Mouse (Mus musculus): Measurements from ENCODE around the gene Rarg. TPM values are rescaled to one million over a fixed set of nuclear protein-coding genes. Genes with fewer than 3 reads are reported as not detected.
A peak's percentile ranks its signal among the peaks of the same experiment; 100 is the strongest.

The Rarg gene
- polyA plus RNA-seq (2016; fragmentation: Nextera tagmentation; extraction: Ambion mirVana), result 13.1 and 16.7 TPM in 2 replicates

GRCm38 (mm10) chr15:102257202-102258075 lies at the start of gene Rarg:
TSS of gene Rarg (minus strand) at chr15:102257517.
- Histone ChIP-seq H3K27ac (0 out of 2 replicates have a peak within 1 kb of the TSS, but pooled peaks have one; percentile 47), H3K36me3 (replicated peaks) (no peaks in the 10 kb centered on the region), H3K4me1 (peaks cover 25% of the 10 kb centered on the region)

GRCm38 (mm10) chr15:102302542-102302941 lies 45.2 kb upstream of the Rarg start:
- Histone ChIP-seq H3K27ac (no peak overlapping the region), H3K9ac (no peak overlapping the region), H3K4me2 (no peak overlapping the region), H3K27me3 (no peaks in the 10 kb centered on the region), H3K9me3 (no peaks in the 10 kb centered on the region), H3K4me3 (replicated peaks) (no peak overlapping the region), H3K36me3 (replicated peaks) (peaks cover 87% of the 10 kb centered on the region), H3K4me1 (no peaks in the 10 kb centered on the region)
- 97% methylated on average over 6 of the region's 6 CpGs for WGBS
- no peak for ATAC-seq (ENCODE audit: low FRiP score)

More at GRCm38 (mm10) chr15:102257202-102258075, at the start of gene Rarg:
- peaks cover 65% of the 10 kb centered on the region for H3K27me3 ChIP-seq
- peak within 1 kb of the TSS; percentile 77 for H3K9ac ChIP-seq
- under 1% methylated on average over 41 of the region's 46 CpGs for WGBS
- peak within 1 kb of the TSS; percentile 97 for H3K4me2 ChIP-seq
- peak within 1 kb of the TSS; percentile 57 for H3K4me3 ChIP-seq (replicated peaks)
- no peaks in the 10 kb centered on the region for H3K9me3 ChIP-seq
- ATAC-seq (ENCODE audit: low FRiP score), result peak; percentile 41; the same call in 1 of the 2 replicates

GRCm38 (mm10) chr15:102296368-102297006 lies 39.2 kb upstream of the Rarg start:
- peak overlapping the region; percentile 63 for H3K9ac ChIP-seq
- peaks cover 36% of the 10 kb centered on the region for H3K36me3 ChIP-seq (replicated peaks)
- peaks cover 12% of the 10 kb centered on the region for H3K4me1 ChIP-seq
- H3K27ac ChIP-seq, result no peak overlapping the region
- ATAC-seq (ENCODE audit: low FRiP score), result peak; percentile 70
- 4% methylated on average over 24 of the region's 24 CpGs for WGBS
- no peaks in the 10 kb centered on the region for H3K27me3 ChIP-seq
- H3K4me2 ChIP-seq, result peak overlapping the region; percentile 93
- peak overlapping the region; percentile 68 for H3K4me3 ChIP-seq (replicated peaks)
- no peaks in the 10 kb centered on the region for H3K9me3 ChIP-seq

- Histone ChIP-seq H3K4me3 (replicated peaks) (peak within 1 kb of the TSS; percentile 68), H3K36me3 (replicated peaks) (peaks cover 29% of the 10 kb centered on the region), H3K4me2 (peak within 1 kb of the TSS; percentile 93), H3K9ac (peak within 1 kb of the TSS; percentile 63), H3K27ac (0 out of 2 replicates have a peak within 1 kb of the TSS, but pooled peaks have one; percentile 31), H3K4me1 (peaks cover 12% of the 10 kb centered on the region), H3K27me3 (no peaks in the 10 kb centered on the region), H3K9me3 (no peaks in the 10 kb centered on the region)
- ATAC-seq (ENCODE audit: low FRiP score), result peak; percentile 99
- WGBS, result 7% methylated on average over 25 of the region's 25 CpGs
Measured at GRCm38 (mm10) chr15:102295633-102296367, 38.5 kb upstream of the Rarg start, which contains the start of gene Espl1. TSS of gene Espl1 (plus strand) at chr15:102296266.

- Histone ChIP-seq H3K27ac (no peak overlapping the region), H3K4me2 (no peak overlapping the region), H3K9ac (no peak overlapping the region), H3K27me3 (no peaks in the 10 kb centered on the region), H3K4me3 (replicated peaks) (no peak overlapping the region), H3K4me1 (no peaks in the 10 kb centered on the region), H3K9me3 (no peaks in the 10 kb centered on the region), H3K36me3 (replicated peaks) (0 out of 2 replicates have a peak, but pooled peaks cover 2% of the 10 kb centered on the region)
- no peak for ATAC-seq (ENCODE audit: low FRiP score)
Measured at GRCm38 (mm10) chr15:102287395-102287794, 30.1 kb upstream of the Rarg start.

- H3K4me3 ChIP-seq (replicated peaks), result no peak overlapping the region
- WGBS, result 79% methylated on average over 3 of the region's 3 CpGs
Measured at GRCm38 (mm10) chr15:102283648-102284047, 26.3 kb upstream of the Rarg start.

GRCm38 (mm10) chr15:102282463-102283292 lies 25.4 kb upstream of the Rarg start:
- peaks cover 18% of the 10 kb centered on the region for H3K36me3 ChIP-seq (replicated peaks)
- no peak overlapping the region for H3K27ac ChIP-seq
- H3K9ac ChIP-seq, result no peak overlapping the region
- no peaks in the 10 kb centered on the region for H3K27me3 ChIP-seq
- H3K9me3 ChIP-seq, result no peaks in the 10 kb centered on the region
- no peak overlapping the region for H3K4me3 ChIP-seq (replicated peaks)
- H3K4me2 ChIP-seq, result no peak overlapping the region
- WGBS, result 92% methylated on average over 8 of the region's 8 CpGs
- peaks cover 18% of the 10 kb centered on the region for H3K4me1 ChIP-seq
- no peak for ATAC-seq (ENCODE audit: low FRiP score)

More at GRCm38 (mm10) chr15:102283648-102284047, 26.3 kb upstream of the Rarg start:
- Histone ChIP-seq H3K36me3 (replicated peaks) (peaks cover 18% of the 10 kb centered on the region), H3K9me3 (no peaks in the 10 kb centered on the region), H3K9ac (no peak overlapping the region), H3K4me2 (no peak overlapping the region), H3K4me1 (peaks cover 18% of the 10 kb centered on the region), H3K27ac (no peak overlapping the region), H3K27me3 (no peaks in the 10 kb centered on the region)
- no peak for ATAC-seq (ENCODE audit: low FRiP score)

- Histone ChIP-seq H3K4me1 (peaks cover 18% of the 10 kb centered on the region), H3K4me3 (replicated peaks) (peak overlapping the region; percentile 92), H3K27ac (no peak overlapping the region), H3K27me3 (no peaks in the 10 kb centered on the region), H3K36me3 (replicated peaks) (peaks cover 18% of the 10 kb centered on the region), H3K9me3 (no peaks in the 10 kb centered on the region), H3K9ac (0 out of 2 replicates have a peak overlapping the region, but pooled peaks have one; percentile 88), H3K4me2 (peak overlapping the region; percentile 93)
- 98% methylated on average over 19 of the region's 19 CpGs for WGBS
- no peak for ATAC-seq (ENCODE audit: low FRiP score)
Measured at GRCm38 (mm10) chr15:102280623-102281022, 23.3 kb upstream of the Rarg start.

GRCm38 (mm10) chr15:102279783-102280520 lies 22.6 kb upstream of the Rarg start:
- Histone ChIP-seq H3K27me3 (no peaks in the 10 kb centered on the region), H3K27ac (peak overlapping the region; percentile 73), H3K4me2 (peak overlapping the region; percentile 93), H3K4me3 (replicated peaks) (peak overlapping the region; percentile 92), H3K9me3 (no peaks in the 10 kb centered on the region), H3K36me3 (replicated peaks) (peaks cover 18% of the 10 kb centered on the region), H3K4me1 (peaks cover 18% of the 10 kb centered on the region), H3K9ac (peak overlapping the region; percentile 88)
- WGBS, result 28% methylated on average over 13 of the region's 13 CpGs
- peak; percentile 34; the same call in 1 of the 2 replicates for ATAC-seq (ENCODE audit: low FRiP score)

- H3K4me1 ChIP-seq, result peaks cover 18% of the 10 kb centered on the region
- peak within 1 kb of the TSS; percentile 92 for H3K4me3 ChIP-seq (replicated peaks)
- H3K27me3 ChIP-seq, result no peaks in the 10 kb centered on the region
- H3K36me3 ChIP-seq (replicated peaks), result peaks cover 18% of the 10 kb centered on the region
- ATAC-seq (ENCODE audit: low FRiP score), result peak; percentile 98
- H3K9me3 ChIP-seq, result no peaks in the 10 kb centered on the region
- H3K27ac ChIP-seq, result peak within 1 kb of the TSS; percentile 73
- peak within 1 kb of the TSS; percentile 88 for H3K9ac ChIP-seq
- under 1% methylated on average over 65 of the region's 65 CpGs for whole genome bisulfite sequencing
- peak within 1 kb of the TSS; percentile 93 for H3K4me2 ChIP-seq
Measured at GRCm38 (mm10) chr15:102279092-102279782, 21.9 kb upstream of the Rarg start, which contains the start of gene Mfsd5. TSS of gene Mfsd5 (plus strand) at chr15:102279454.

All from forebrain, embryonic 12.5 days (tissue).